Mouse (Mus musculus): ENCODE measurements around the gene Krtap5-4. TPM values are rescaled to one million over a fixed set of nuclear protein-coding genes. Genes with fewer than 3 reads are reported as not detected.

Krtap5-4 gene
- not detected in 4 replicates for total RNA-seq (2023; ENCODE audit: inconsistent age)

GRCm38 (mm10) chr7:142303249-142303648, at the start of gene Krtap5-4:
Gene Krtap5-4 (plus strand): TSS chr7:142303549.

GRCm38 (mm10) chr7:142258254-142258653, 45.1 kb upstream of the Krtap5-4 start, which contains the start of gene Gm2431:
Gene Gm2431 (minus strand): TSS chr7:142258354.

GRCm38 (mm10) chr7:142274263-142274662, 29.1 kb upstream of the Krtap5-4 start, which contains the start of gene Gm4559:
Gene Gm4559 (minus strand): TSS chr7:142274363.

GRCm38 (mm10) chr7:142297018-142297417, 6.3 kb upstream of the Krtap5-4 start, which contains the start of gene Krtap5-1:
Gene Krtap5-1 (minus strand): TSS chr7:142297118.

Other genes with a start within 250 kb of the Krtap5-4 start
- gene Mob2, start 242.5 kb upstream of the Krtap5-4 start, total RNA-seq (2023; ENCODE audit: inconsistent age): 34.0 to 35.6 TPM (median 34.9 TPM) in 4 replicates
- gene Dusp8, start 207.7 kb upstream of the Krtap5-4 start, total RNA-seq (2023; ENCODE audit: inconsistent age): 2.3 to 4.8 TPM (median 3.5 TPM) in 4 replicates
- not detected in 4 replicates for gene Gm45618, start 182.8 kb upstream of the Krtap5-4 start, total RNA-seq (2023; ENCODE audit: inconsistent age)
- gene Gm39115, start 167.5 kb upstream of the Krtap5-4 start, total RNA-seq (2023; ENCODE audit: inconsistent age): not detected in 4 replicates
- gene Gm45337, start 158.9 kb upstream of the Krtap5-4 start, total RNA-seq (2023; ENCODE audit: inconsistent age): not detected in 4 replicates
- gene Gm29735, start 146.4 kb upstream of the Krtap5-4 start, total RNA-seq (2023; ENCODE audit: inconsistent age): not detected in 4 replicates
- gene Gm4553, start 137.8 kb upstream of the Krtap5-4 start, total RNA-seq (2023; ENCODE audit: inconsistent age): not detected in 4 replicates
- gene Krtap5-2, start 127.5 kb upstream of the Krtap5-4 start, total RNA-seq (2023; ENCODE audit: inconsistent age): not detected in 4 replicates
- not detected in 4 replicates for gene Gm10153, start 113.2 kb upstream of the Krtap5-4 start, total RNA-seq (2023; ENCODE audit: inconsistent age)
- gene Krtap5-3, start 102.2 kb upstream of the Krtap5-4 start, total RNA-seq (2023; ENCODE audit: inconsistent age): not detected in 4 replicates
- not detected in 4 replicates for gene Gm7579, start 91.7 kb upstream of the Krtap5-4 start, total RNA-seq (2023; ENCODE audit: inconsistent age)
- not detected in 4 replicates for gene Krtap5-5, start 73.6 kb upstream of the Krtap5-4 start, total RNA-seq (2023; ENCODE audit: inconsistent age)
- not detected in 4 replicates for gene Gm40460, start 62.5 kb upstream of the Krtap5-4 start, total RNA-seq (2023; ENCODE audit: inconsistent age)
- gene Gm2431, start 45.2 kb upstream of the Krtap5-4 start, total RNA-seq (2023; ENCODE audit: inconsistent age): not detected in 4 replicates
- not detected in 4 replicates for gene Gm4559, start 29.2 kb upstream of the Krtap5-4 start, total RNA-seq (2023; ENCODE audit: inconsistent age)
- gene Krtap5-1, start 6.4 kb upstream of the Krtap5-4 start, total RNA-seq (2023; ENCODE audit: inconsistent age): not detected in 4 replicates
- gene Ifitm10, start 70.2 kb downstream of the Krtap5-4 start, total RNA-seq (2023; ENCODE audit: inconsistent age): not detected in 4 replicates
- 1.1 TPM in 1 of 4 replicates, not detected in the others for gene Gm49369, start 79.1 kb downstream of the Krtap5-4 start, total RNA-seq (2023; ENCODE audit: inconsistent age)
- 73.4 to 77.8 TPM (median 75.5 TPM) in 4 replicates for gene Ctsd, start 84.5 kb downstream of the Krtap5-4 start, total RNA-seq (2023; ENCODE audit: inconsistent age)
- gene Syt8, start 131.3 kb downstream of the Krtap5-4 start, total RNA-seq (2023; ENCODE audit: inconsistent age): not detected in 4 replicates
- 2.8 to 8.6 TPM (median 4.6 TPM) in 4 replicates for gene Tnni2, start 138.3 kb downstream of the Krtap5-4 start, total RNA-seq (2023; ENCODE audit: inconsistent age)
- gene Lsp1, start 157.3 kb downstream of the Krtap5-4 start, total RNA-seq (2023; ENCODE audit: inconsistent age): 819 to 878 TPM (median 864 TPM) in 4 replicates
- 27.0 to 41.7 TPM (median 32.3 TPM) in 4 replicates for gene Tnnt3, start 195.3 kb downstream of the Krtap5-4 start, total RNA-seq (2023; ENCODE audit: inconsistent age)
- gene Mrpl23, start 229.1 kb downstream of the Krtap5-4 start, total RNA-seq (2023; ENCODE audit: inconsistent age): 13.5 to 17.6 TPM (median 15.9 TPM) in 4 replicates

Measured in B cell, adult (primary cell).